Mouse (Mus musculus) midbrain, embryonic 14.5 days (tissue): ENCODE measurements around the gene Tfip11. TPM values are rescaled to one million over a fixed set of nuclear protein-coding genes. Genes with fewer than 3 reads are reported as not detected.

ENCODE experiments used
- ATAC-seq: fragments of 200-750 bp; cut with Nextera tagmentation; 2 replicates; pipeline ENCODE4 v1.8.0; 2017; ENCODE audit warnings: moderate number of reproducible peaks, moderate library complexity; ENCODE audit not compliant: low FRiP score, low TSS enrichment
- DNase-seq: peaks from one replicate; pipeline ENCODE4 v3.0.0-alpha.2; 2015
- H3K27ac ChIP-seq: fragments of 300-500 bp; sonication (generic); replicated peaks from 2 replicates; pipeline ENCODE4 v1.5.1; 2014; ENCODE audit warnings: mild to moderate bottlenecking, low read depth, low read length, moderate library complexity
- H3K27me3 ChIP-seq: fragments of 300-500 bp; sonication (generic); 2 replicates; pipeline ENCODE4 v1.6.1; 2014; ENCODE audit warnings: low read length, control low read depth, mixed read lengths; ENCODE audit not compliant: control insufficient read depth, insufficient read depth
- H3K36me3 ChIP-seq: fragments of 300-500 bp; sonication (generic); 2 replicates; pipeline ENCODE4 v1.6.1; 2014; ENCODE audit warnings: low read length, control low read depth; ENCODE audit not compliant: control insufficient read depth, insufficient read depth
- H3K4me1 ChIP-seq: fragments of 300-500 bp; sonication (generic); 2 replicates; pipeline ENCODE4 v1.6.1; 2014; ENCODE audit warnings: mild to moderate bottlenecking, antibody characterized with exemption, low read length, control low read depth; ENCODE audit not compliant: control insufficient read depth, insufficient read depth
- H3K4me2 ChIP-seq: fragments of 300-500 bp; sonication (generic); 2 replicates; pipeline ENCODE4 v1.6.1; 2014; ENCODE audit warnings: mild to moderate bottlenecking, low read length, moderate library complexity
- H3K4me3 ChIP-seq: fragments of 300-500 bp; sonication (generic); replicated peaks from 2 replicates; pipeline ENCODE4 v1.5.1; 2014; ENCODE audit warnings: low read depth, low read length
- H3K9ac ChIP-seq: fragments of 300-500 bp; sonication (generic); replicated peaks from 2 replicates; pipeline ENCODE4 v1.6.1; 2014; ENCODE audit warnings: mild to moderate bottlenecking, low read length, moderate library complexity
- H3K9me3 ChIP-seq: fragments of 300-500 bp; sonication (generic); 2 replicates; pipeline ENCODE4 v1.6.1; 2016; ENCODE audit warnings: low read length, control low read depth, mixed read lengths; ENCODE audit not compliant: control insufficient read depth
- WGBS: fragments of 180-500 bp; shearing (Covaris S2); extraction: QIAGEN DNeasy Blood & Tissue Kit; methylation state at CpG from one replicate; pipeline ENCODE4 v1.1.7; 2014; 5-methylcytosine and 5-hydroxymethylcytosine counted together
- polyA plus RNA-seq: library from polyadenylated mRNA; unstranded; fragments of >200 nt; fragmentation: Nextera tagmentation; extraction: Ambion mirVana; gene quantifications from 2 replicates; pipeline ENCODE4 v1.2.1, GENCODE M21; 2014

Gene Tfip11
- polyA plus RNA-seq, 1 experiment from 2014 or later: 29.1 TPM

DNA sequence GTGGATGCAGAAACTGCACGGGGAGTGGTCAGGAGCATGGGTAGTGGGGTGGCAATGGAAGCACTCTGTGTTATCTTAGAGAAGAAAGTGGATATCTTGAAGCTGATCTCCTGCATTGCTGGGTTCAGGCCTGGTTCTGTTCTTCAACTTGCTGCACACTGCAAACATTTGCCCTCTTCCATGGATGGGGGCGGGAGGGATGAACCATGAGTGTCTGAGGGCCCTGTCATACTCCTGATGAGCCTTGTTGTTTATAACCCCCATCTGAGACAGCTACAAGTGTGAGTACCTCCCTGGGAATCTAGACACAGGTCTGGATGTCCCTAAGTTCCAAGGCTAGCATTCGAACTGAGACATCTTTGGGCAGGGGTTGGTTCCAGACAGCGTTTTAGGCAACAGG, 4.8 kb upstream of the Tfip11 start:
- ATAC-seq (no peak), DNase-seq (no peak)
- H3K4me2 ChIP-seq: no peak overlapping the region
- H3K4me1 ChIP-seq: 0 out of 2 replicates have a peak, but pooled peaks cover 4% of the 10 kb centered on the region
- H3K9ac ChIP-seq: no peak overlapping the region
- no peak overlapping the region for H3K27ac ChIP-seq
- no peaks in the 10 kb centered on the region for H3K9me3 ChIP-seq
- no peaks in the 10 kb centered on the region for H3K27me3 ChIP-seq
- H3K36me3 ChIP-seq: no peaks in the 10 kb centered on the region; the same call in 1 of the 2 replicates
- no peak overlapping the region for H3K4me3 ChIP-seq
- WGBS: 76% methylated on average over 4 of the region's 4 CpGs

DNA sequence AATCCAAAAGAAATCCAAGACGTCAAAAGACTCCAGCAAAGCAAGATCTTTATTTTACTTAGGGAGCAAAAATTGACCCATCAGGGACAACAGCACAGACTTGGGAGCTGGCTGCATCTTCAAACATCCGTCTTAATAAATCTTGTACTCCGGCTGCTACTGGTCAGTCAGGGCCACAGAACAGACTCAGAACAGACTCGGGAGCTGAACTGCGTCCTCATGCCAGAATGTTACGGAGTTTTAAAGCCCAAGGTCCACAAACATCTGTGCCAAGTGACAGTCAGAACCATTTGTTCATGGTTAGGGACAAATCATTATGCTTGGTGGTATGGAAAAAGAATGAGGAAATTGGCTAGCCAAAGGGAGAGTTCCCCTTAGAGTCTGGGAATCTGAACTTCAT, 2.9 kb upstream of the Tfip11 start:
- 93% methylated on average over 6 of the region's 6 CpGs for WGBS
- H3K27ac ChIP-seq: no peak overlapping the region
- no peak overlapping the region for H3K4me2 ChIP-seq
- H3K9me3 ChIP-seq: no peaks in the 10 kb centered on the region
- no peaks in the 10 kb centered on the region for H3K27me3 ChIP-seq
- peaks cover 6% of the 10 kb centered on the region; the same call in 1 of the 2 replicates for H3K36me3 ChIP-seq
- peaks cover 12% of the 10 kb centered on the region for H3K4me1 ChIP-seq
- DNase-seq: no peak
- no peak overlapping the region for H3K9ac ChIP-seq
- H3K4me3 ChIP-seq: no peak overlapping the region
- no peak for ATAC-seq

DNA sequence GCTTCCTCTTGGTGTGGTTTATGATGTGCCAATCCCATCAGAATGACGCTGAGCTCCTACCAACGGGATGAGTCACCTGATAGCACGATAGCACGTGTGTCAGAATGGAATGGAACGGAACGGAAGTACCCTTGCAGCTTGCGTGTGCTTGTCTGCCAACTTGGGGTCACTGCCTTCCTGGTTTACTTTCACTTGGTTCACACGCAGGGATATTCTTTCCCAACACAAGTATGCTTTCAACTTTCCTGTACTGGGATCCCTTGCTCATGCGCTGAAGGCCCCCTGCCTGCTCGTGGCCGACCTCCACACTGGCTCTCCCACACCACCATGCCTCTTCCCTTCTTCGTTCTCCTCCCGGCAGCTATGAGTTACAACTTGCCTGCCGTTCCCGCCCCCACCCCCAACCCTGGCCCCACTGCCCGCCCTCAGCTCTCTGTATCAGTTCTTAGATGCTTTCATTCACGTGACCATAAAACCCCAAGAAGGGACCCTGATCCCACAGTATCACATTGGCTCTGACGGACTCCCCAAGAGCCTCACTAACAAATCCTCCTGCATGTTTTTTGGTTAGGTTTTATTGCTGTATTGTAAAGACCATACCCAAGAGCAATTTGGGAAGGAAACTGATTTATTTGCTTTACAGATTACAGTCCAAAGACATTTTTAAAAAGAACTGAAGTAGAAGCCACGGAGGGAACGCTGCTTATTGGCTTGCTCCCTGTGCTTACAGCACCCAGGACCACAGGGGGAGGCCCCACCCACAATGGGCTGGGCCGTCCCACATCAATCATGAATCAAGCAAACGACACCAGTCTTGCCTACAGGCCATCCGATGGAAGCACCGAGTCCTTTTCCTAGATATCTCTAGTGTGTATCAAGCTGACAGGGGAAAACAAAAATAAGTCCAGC, 1.3 kb upstream of the Tfip11 start:
- Histone ChIP-seq H3K4me3 (no peak overlapping the region), H3K36me3 (peaks cover 20% of the 10 kb centered on the region), H3K4me1 (peaks cover 12% of the 10 kb centered on the region), H3K27ac (no peak overlapping the region), H3K27me3 (no peaks in the 10 kb centered on the region), H3K9me3 (no peaks in the 10 kb centered on the region), H3K4me2 (peak overlapping the region; percentile 81), H3K9ac (no peak overlapping the region)
- WGBS: 38% methylated on average over 24 of the region's 24 CpGs
- DNase-seq (no peak), ATAC-seq (no peak)

DNA sequence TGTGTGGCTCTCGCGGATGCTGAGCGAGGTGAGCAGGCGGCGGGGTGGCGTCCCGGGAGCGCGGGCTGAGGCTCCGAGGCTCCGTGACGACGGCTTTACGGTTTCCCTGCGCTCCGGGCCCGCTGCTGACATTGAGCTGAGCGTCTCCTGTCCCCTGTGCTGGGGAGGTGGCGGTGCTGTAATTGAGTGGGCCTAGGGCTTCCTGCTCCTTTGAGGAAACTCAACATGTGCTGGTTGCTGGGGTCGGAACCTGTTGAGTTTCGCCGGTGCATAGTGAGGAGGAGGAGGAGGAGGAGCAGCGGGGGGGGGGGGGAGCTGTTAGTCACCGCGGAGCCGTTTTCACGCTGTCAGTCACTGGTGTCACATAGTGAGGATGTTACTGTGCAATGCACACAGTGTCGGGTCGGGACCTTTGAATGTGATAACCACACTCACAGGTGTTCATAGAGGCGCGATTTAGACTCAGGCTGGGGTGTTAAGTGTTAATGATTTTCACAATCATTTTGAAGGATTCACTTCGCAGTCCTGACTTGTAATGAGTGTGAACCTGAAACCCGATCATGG, 370 bp downstream of the Tfip11 start:
- peaks cover 12% of the 10 kb centered on the region for H3K4me1 ChIP-seq
- DNase-seq (no peak), ATAC-seq (peak; percentile 66)
- no peaks in the 10 kb centered on the region for H3K9me3 ChIP-seq
- H3K36me3 ChIP-seq: peaks cover 36% of the 10 kb centered on the region
- WGBS: under 1% methylated on average over 33 of the region's 33 CpGs
- H3K4me2 ChIP-seq: peak overlapping the region; percentile 81
- H3K27me3 ChIP-seq: no peaks in the 10 kb centered on the region
- peak overlapping the region; percentile 83 for H3K4me3 ChIP-seq
- peak overlapping the region; percentile 66 for H3K9ac ChIP-seq
- H3K27ac ChIP-seq: 0 out of 2 replicates have a peak overlapping the region, but pooled peaks have one; percentile 90

DNA sequence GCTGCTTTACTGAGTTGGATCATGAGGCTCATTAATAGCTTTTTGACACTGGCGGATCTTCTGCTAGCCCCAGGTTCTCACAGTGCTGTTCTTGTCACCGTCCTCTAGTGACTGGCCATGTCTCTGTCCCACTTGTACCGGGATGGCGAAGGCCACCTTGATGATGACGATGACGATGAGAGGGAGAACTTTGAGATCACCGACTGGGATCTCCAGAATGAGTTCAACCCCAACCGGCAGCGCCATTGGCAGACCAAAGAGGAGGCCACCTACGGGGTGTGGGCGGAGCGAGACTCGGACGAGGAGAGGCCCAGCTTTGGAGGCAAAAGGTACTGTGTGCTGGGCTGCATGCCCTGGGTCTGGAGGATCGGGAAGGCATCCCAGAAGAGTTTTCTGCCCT, 1.7 kb downstream of the Tfip11 start:
- H3K4me1 ChIP-seq: peaks cover 12% of the 10 kb centered on the region
- H3K27me3 ChIP-seq: no peaks in the 10 kb centered on the region
- 90% methylated on average over 15 of the region's 15 CpGs for WGBS
- H3K4me2 ChIP-seq: no peak overlapping the region
- DNase-seq (no peak), ATAC-seq (no peak)
- no peak overlapping the region for H3K9ac ChIP-seq
- H3K36me3 ChIP-seq: peaks cover 49% of the 10 kb centered on the region
- H3K27ac ChIP-seq: no peak overlapping the region
- no peaks in the 10 kb centered on the region for H3K9me3 ChIP-seq
- no peak overlapping the region for H3K4me3 ChIP-seq

DNA sequence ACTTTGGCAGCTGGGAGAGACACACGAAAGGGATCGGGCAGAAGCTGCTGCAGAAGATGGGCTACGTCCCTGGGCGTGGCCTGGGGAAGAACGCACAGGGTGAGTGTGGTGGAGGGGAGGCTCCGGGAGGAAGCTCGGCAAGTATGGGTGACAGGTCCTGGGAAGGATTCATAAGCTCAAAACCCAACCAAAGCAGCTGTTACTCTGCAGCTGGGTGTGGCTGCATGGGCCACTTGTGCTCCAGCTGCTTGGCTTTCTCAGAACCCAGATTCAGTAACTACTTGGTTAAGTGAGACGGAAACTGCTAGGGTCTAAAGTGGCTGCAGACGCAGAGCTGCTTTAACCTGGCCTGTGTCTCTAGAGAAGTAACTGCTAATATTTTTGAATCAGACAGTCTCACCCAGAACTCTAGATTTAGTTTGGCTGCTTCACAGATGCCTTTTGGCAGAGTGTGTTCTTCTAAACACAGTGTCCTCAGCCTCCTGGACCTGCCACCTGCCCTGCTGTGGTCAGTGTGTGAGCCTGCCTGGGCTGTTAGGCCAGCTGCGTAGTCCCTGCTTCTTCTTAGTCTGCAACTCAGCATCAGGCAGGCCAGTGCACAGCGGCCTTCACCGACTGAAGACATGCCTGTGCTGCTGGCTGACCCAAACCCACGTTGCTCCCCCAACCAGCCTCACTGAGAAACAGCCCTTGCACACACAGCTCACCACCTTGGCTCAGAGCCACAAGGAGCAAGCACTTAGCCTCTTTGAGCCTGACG, 3.8 kb downstream of the Tfip11 start:
- ATAC-seq (no peak), DNase-seq (no peak)
- H3K4me3 ChIP-seq: no peak overlapping the region
- H3K4me2 ChIP-seq: no peak overlapping the region
- no peak overlapping the region for H3K9ac ChIP-seq
- no peak overlapping the region for H3K27ac ChIP-seq
- 91% methylated on average over 14 of the region's 14 CpGs for WGBS
- peaks cover 71% of the 10 kb centered on the region for H3K36me3 ChIP-seq
- no peaks in the 10 kb centered on the region for H3K27me3 ChIP-seq
- no peaks in the 10 kb centered on the region for H3K9me3 ChIP-seq
- peaks cover 12% of the 10 kb centered on the region for H3K4me1 ChIP-seq

DNA sequence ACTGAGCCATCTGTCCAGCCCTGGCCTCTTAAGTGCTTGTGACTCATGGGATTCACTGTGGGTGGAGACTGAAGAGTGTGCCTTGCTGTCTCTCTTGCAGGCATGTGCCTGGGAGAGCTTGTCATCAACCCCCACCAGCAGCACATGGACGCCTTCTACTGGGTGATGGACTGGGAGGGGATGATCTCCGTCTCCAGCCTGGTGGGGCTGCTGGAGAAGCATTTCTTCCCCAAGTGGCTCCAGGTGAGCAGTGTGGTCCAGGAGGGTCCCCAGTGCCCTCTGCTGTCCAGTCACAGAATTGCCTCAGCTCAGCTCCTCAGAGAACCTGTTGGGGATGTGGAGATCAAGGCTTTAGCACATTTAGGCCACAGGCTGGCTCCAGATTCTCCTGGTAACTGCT, 9.3 kb downstream of the Tfip11 start:
- ATAC-seq (no peak), DNase-seq (peak; percentile 63)
- Histone ChIP-seq H3K4me2 (no peak overlapping the region), H3K9me3 (no peaks in the 10 kb centered on the region), H3K9ac (no peak overlapping the region), H3K27me3 (no peaks in the 10 kb centered on the region), H3K36me3 (peaks cover 95% of the 10 kb centered on the region), H3K4me3 (no peak overlapping the region), H3K27ac (no peak overlapping the region), H3K4me1 (no peaks in the 10 kb centered on the region)
- 14% methylated on average over 2 of the region's 2 CpGs for WGBS

DNA sequence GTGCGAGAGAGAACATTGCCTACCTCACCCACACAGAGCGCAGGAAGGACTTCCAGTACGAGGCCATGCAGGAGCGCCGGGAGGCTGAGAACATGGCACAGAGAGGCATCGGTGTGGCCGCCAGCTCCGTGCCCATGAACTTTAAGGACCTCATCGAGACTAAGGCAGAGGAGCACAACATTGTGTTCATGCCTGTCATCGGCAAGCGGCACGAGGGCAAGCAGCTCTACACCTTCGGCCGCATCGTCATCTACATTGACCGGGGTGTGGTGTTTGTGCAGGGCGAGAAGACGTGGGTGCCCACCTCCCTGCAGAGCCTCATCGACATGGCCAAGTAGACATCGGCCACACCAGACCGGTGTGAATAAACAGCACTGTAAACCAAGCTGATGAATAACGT, 10.8 kb downstream of the Tfip11 start:
- Histone ChIP-seq H3K27ac (no peak overlapping the region), H3K9ac (no peak overlapping the region), H3K4me2 (no peak overlapping the region), H3K36me3 (peaks cover 79% of the 10 kb centered on the region), H3K27me3 (no peaks in the 10 kb centered on the region), H3K4me1 (peaks cover 3% of the 10 kb centered on the region; the same call in 1 of the 2 replicates), H3K9me3 (no peaks in the 10 kb centered on the region), H3K4me3 (no peak overlapping the region)
- DNase-seq (no peak), ATAC-seq (no peak)
- 97% methylated on average over 22 of the region's 22 CpGs for WGBS
